Mouse (Mus musculus): ENCODE data around the gene Srek1ip1. TPM values are rescaled to one million over a fixed set of nuclear protein-coding genes. Genes with fewer than 3 reads are reported as not detected.

Gene Srek1ip1
- polyA plus RNA-seq, 1 experiment from 2014 or later = 14.2 TPM

GRCm38 (mm10) chr13:104866726-104867125, 74.4 kb downstream of the Srek1ip1 start:
- Histone ChIP-seq H3K9ac (replicated peaks; ENCODE audit: low read depth, low read length) (no peak overlapping the region), H3K27me3 (ENCODE audit: control insufficient read depth, insufficient read depth, low read length) (peaks cover 3% of the 10 kb centered on the region; the same call in 1 of the 2 replicates), H3K4me1 (ENCODE audit: control insufficient read depth, insufficient read depth, low read length) (no peaks in the 10 kb centered on the region), H3K4me2 (ENCODE audit: low read depth, low read length) (no peak overlapping the region), H3K4me3 (ENCODE audit: low read depth, low read length) (no peak overlapping the region), H3K36me3 (ENCODE audit: control insufficient read depth, insufficient read depth, low read length) (no peaks in the 10 kb centered on the region), H3K9me3 (ENCODE audit: control insufficient read depth, low read length) (no peaks in the 10 kb centered on the region), H3K27ac (ENCODE audit: low read depth, low read length) (no peak overlapping the region)
- no peak for ATAC-seq (ENCODE audit: low read depth)
- WGBS = 86% methylated on average over 5 of the region's 5 CpGs

- no peak for ATAC-seq (ENCODE audit: low read depth)
- no peaks in the 10 kb centered on the region for H3K4me1 ChIP-seq (ENCODE audit: control insufficient read depth, insufficient read depth, low read length)
- H3K4me3 ChIP-seq (ENCODE audit: low read depth, low read length) = no peak overlapping the region
- no peak overlapping the region for H3K9ac ChIP-seq (replicated peaks; ENCODE audit: low read depth, low read length)
- H3K4me2 ChIP-seq (ENCODE audit: low read depth, low read length) = no peak overlapping the region
- H3K36me3 ChIP-seq (ENCODE audit: control insufficient read depth, insufficient read depth, low read length) = no peaks in the 10 kb centered on the region
- H3K27ac ChIP-seq (ENCODE audit: low read depth, low read length) = no peak overlapping the region
- 93% methylated on average over 2 of the region's 2 CpGs for WGBS
- no peaks in the 10 kb centered on the region for H3K27me3 ChIP-seq (ENCODE audit: control insufficient read depth, insufficient read depth, low read length)
- no peaks in the 10 kb centered on the region for H3K9me3 ChIP-seq (ENCODE audit: control insufficient read depth, low read length)
Observed at GRCm38 (mm10) chr13:104869907-104870306, 77.6 kb downstream of the Srek1ip1 start.

- Histone ChIP-seq H3K9me3 (ENCODE audit: control insufficient read depth, low read length) (no peaks in the 10 kb centered on the region), H3K27me3 (ENCODE audit: control insufficient read depth, insufficient read depth, low read length) (no peaks in the 10 kb centered on the region), H3K9ac (replicated peaks; ENCODE audit: low read depth, low read length) (no peak overlapping the region), H3K36me3 (ENCODE audit: control insufficient read depth, insufficient read depth, low read length) (no peaks in the 10 kb centered on the region), H3K4me3 (ENCODE audit: low read depth, low read length) (no peak overlapping the region), H3K4me2 (ENCODE audit: low read depth, low read length) (no peak overlapping the region), H3K4me1 (ENCODE audit: control insufficient read depth, insufficient read depth, low read length) (no peaks in the 10 kb centered on the region), H3K27ac (ENCODE audit: low read depth, low read length) (no peak overlapping the region)
- 79% methylated on average over 4 of the region's 4 CpGs for WGBS
- ATAC-seq (ENCODE audit: low read depth) = no peak
Observed at GRCm38 (mm10) chr13:104878508-104878907, 86.2 kb downstream of the Srek1ip1 start.

GRCm38 (mm10) chr13:104883566-104884249, 91.4 kb downstream of the Srek1ip1 start:
- no peak overlapping the region for H3K9ac ChIP-seq (replicated peaks; ENCODE audit: low read depth, low read length)
- no peaks in the 10 kb centered on the region for H3K27me3 ChIP-seq (ENCODE audit: control insufficient read depth, insufficient read depth, low read length)
- no peak overlapping the region for H3K4me3 ChIP-seq (ENCODE audit: low read depth, low read length)
- no peaks in the 10 kb centered on the region for H3K9me3 ChIP-seq (ENCODE audit: control insufficient read depth, low read length)
- no peak for ATAC-seq (ENCODE audit: low read depth)
- H3K4me2 ChIP-seq (ENCODE audit: low read depth, low read length) = no peak overlapping the region
- no peaks in the 10 kb centered on the region for H3K4me1 ChIP-seq (ENCODE audit: control insufficient read depth, insufficient read depth, low read length)
- no peaks in the 10 kb centered on the region for H3K36me3 ChIP-seq (ENCODE audit: control insufficient read depth, insufficient read depth, low read length)
- WGBS = 29% methylated on average over 16 of the region's 16 CpGs
- no peak overlapping the region for H3K27ac ChIP-seq (ENCODE audit: low read depth, low read length)

GRCm38 (mm10) chr13:104886308-104887032, 94.2 kb downstream of the Srek1ip1 start:
- 82% methylated on average over 8 of the region's 8 CpGs for WGBS
- no peak for ATAC-seq (ENCODE audit: low read depth)
- H3K36me3 ChIP-seq (ENCODE audit: control insufficient read depth, insufficient read depth, low read length) = no peaks in the 10 kb centered on the region

More at GRCm38 (mm10) chr13:104886308-104887032, 94.2 kb downstream of the Srek1ip1 start:
- H3K27ac ChIP-seq (ENCODE audit: low read depth, low read length) = no peak overlapping the region
- H3K9ac ChIP-seq (replicated peaks; ENCODE audit: low read depth, low read length) = no peak overlapping the region
- no peaks in the 10 kb centered on the region for H3K9me3 ChIP-seq (ENCODE audit: control insufficient read depth, low read length)
- no peak overlapping the region for H3K4me2 ChIP-seq (ENCODE audit: low read depth, low read length)
- H3K4me3 ChIP-seq (ENCODE audit: low read depth, low read length) = no peak overlapping the region
- no peaks in the 10 kb centered on the region for H3K4me1 ChIP-seq (ENCODE audit: control insufficient read depth, insufficient read depth, low read length)
- no peaks in the 10 kb centered on the region for H3K27me3 ChIP-seq (ENCODE audit: control insufficient read depth, insufficient read depth, low read length)

Other genes with a start within 250 kb of the Srek1ip1 start
- gene Cwc27, start 24.7 kb downstream of the Srek1ip1 start, polyA plus RNA-seq (2014; fragmentation: Nextera tagmentation; extraction: Ambion mirVana) = 25.0 and 26.4 TPM in 2 replicates
- 1.6 and 2.0 TPM in 2 replicates for gene Shisal2b, start 71.4 kb downstream of the Srek1ip1 start, polyA plus RNA-seq (2014; fragmentation: Nextera tagmentation; extraction: Ambion mirVana)